Mouse (Mus musculus) embryo, embryonic 10.5 days (tissue): ENCODE data around the gene Apol6.
A peak's percentile ranks its signal among the peaks of the same experiment; 100 is the strongest.
"Not testable (repeated sequence)": the region's sequence is repeated elsewhere in the genome, so short reads cannot be mapped to it uniquely, and the experiment has no call there.

Source experiments
- DNase-seq: peaks from one replicate; pipeline ENCODE4 v3.0.0-alpha.2; 2015; ENCODE audit warnings: low spot score

Gene Apol6

DNA sequence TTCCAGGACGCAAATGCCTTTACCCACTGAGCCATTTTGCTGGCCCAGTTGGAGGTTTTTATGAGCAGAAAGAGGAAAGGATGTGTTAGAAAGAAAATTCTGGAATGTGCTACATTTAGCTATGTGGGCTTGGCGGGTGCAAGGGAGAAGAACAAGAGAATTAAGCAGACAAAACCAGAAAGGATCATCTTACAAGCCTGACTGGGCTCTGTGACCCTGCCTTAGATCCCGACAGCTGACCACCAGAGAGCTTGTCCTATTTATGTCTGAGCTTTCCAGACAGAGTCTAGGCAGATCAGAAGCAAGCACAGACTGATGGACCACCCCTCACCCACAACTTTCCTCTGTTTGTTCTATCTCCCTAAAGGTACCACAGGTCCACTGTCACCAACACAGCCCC is 13.3 kb upstream of the Apol6 start:
- no peak for DNase-seq

- no peak for DNase-seq
These were observed 10.0 kb upstream of the Apol6 start for GRCm38 (mm10) chr15:77034526-77034925.

GRCm38 (mm10) chr15:77035643-77036042 is 8.9 kb upstream of the Apol6 start:
- no peak for DNase-seq

GRCm38 (mm10) chr15:77036320-77036988 is 8.1 kb upstream of the Apol6 start:
- DNase-seq: no peak

DNA sequence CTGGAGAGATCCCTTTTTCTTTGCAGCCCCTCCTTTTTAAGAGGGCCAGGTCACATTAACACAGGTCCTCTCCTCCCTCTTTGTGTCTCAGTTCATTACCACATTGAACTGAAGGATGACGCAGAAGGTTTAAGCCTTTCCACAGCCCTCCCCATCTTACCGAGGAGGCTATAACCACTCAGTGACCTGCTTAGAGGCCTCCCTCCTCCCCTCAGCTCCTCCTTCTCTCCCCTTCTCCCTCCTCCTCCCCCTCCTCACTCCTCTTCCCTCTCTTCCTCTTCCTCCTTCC is 7.6 kb upstream of the Apol6 start:
- no peak for DNase-seq

GRCm38 (mm10) chr15:77037278-77038161 is 7.0 kb upstream of the Apol6 start:
- peak; percentile 61 for DNase-seq

DNA sequence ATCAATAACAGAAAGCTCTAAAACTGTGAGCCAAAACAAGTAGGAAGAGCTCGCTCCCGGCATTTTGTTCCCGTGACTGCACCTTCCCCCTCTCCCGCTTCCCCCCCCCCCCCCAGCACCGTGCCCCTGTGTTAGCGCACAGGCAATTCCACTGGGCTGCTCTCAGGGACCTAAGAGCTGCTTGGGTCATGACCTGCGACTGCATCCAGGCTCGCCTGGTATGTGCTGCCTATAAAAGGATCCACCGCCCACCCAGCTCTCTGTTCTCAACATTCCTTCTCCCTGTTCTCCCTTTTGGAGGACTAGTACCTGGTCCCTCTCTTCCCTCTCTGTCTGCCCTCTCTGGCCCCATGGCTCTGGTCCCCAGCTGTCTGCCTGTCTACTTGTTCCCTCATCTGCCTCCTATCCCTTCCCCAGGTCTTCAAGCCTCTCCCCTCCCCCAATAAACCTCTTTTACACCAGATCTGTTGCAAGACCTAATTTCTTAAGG is 5.3 kb upstream of the Apol6 start:
- peak; percentile 40 for DNase-seq

DNA sequence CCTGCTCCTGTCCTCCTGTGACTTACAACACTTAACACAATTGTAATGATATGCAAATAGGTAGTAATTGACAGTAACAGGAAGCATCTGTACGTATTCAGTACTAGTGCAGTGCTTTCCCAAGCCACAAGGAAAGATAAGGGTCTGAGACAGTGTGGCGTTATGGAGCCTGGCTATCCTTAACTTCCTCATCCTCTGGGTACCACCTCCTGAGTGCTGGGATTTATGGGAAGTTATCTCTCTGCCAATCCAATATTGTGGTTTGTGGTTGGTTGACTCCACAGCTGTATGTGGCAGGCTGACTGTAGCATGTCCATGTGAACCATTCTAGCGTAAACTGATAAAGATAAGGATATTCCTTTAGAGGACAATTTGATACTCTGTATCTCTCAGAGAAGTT is 3.7 kb upstream of the Apol6 start:
- DNase-seq: no peak

GRCm38 (mm10) chr15:77045609-77046008 is 1.1 kb downstream of the Apol6 start:
- DNase-seq: no peak

DNA sequence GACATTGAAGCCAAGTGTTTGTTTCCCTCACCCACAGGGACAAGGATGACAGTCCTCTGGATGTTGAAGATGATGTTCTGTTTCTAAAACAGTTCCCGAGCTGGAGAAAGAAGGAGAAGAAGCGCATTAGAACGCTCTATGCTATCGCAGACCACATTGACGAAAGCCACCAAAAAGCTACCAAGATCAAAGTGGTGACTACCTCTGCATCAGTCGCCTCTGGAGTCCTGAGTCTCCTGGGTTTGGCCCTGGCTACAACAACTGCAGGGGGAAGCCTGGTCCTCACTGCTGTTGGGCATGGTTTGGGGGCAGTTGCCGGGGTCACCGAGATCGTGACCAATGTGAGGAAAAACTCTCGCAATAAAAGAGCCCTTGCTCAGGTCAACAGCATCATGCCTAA is 6.0 kb downstream of the Apol6 start, which contains the start of gene Mb:
Gene Mb, minus strand, starts transcription at position 101 of the 400 bp plus-strand sequence.
- DNase-seq: no peak

GRCm38 (mm10) chr15:77052176-77052575 is 7.6 kb downstream of the Apol6 start:
- no peak for DNase-seq

DNA sequence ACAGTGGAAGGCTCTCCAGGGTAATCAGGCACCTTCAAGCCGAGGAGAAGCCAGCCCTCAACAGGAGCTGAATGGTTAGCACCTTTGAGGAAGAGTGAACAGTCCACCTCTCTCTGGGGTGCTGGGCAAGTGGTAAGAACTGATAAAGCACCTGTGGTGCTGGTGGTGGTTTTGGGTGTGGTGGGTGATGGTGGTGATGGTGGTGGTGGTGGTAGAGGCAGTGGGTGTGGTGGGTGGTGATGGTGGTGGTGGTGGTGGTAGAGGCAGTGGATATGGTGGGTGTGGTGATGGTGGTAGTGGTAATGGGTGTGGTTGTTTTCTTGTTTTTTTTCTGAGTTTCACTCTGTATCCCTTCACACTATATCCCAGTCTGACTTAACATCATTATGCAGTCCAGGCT is 8.5 kb downstream of the Apol6 start:
- no peak for DNase-seq

GRCm38 (mm10) chr15:77054611-77055175 is 10.2 kb downstream of the Apol6 start:
- no peak for DNase-seq

- peak; percentile 62 for DNase-seq
These were observed 11.7 kb downstream of the Apol6 start for GRCm38 (mm10) chr15:77056001-77056790.

DNA sequence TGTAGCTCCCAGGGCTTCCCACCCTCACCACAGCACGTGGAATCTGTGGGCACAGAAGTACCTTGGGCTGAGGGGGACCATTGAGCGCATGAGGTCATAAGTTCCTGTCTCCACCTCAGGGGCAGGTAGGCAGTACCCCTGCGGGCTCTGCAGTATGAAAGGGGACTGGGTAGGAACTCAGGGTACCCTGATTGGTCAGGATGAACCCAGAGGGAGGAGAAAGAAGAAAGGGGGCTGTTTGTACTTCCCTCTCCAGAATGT is 12.2 kb downstream of the Apol6 start:
- no peak for DNase-seq

DNA sequence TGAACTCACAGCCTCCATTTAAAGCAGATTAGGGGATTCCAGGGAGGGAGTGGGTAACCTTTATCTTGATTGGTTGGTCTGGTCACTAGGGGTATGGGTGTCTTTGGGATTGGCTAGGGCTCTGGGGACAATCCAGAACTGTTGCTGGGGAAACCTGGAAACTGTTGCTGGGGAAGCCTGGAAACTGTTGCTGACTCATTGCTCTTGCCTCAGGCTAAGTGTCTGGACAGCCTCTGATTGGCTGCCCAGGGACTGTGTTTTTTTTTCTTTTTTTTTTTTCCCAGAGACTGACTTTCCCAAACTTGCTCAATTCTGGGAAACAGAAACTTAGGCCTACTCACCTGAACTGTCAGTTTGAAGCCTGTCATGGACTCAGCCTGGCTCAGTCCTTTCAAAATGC is 14.0 kb downstream of the Apol6 start:
- no peak for DNase-seq

- DNase-seq: not testable (repeated sequence)
These were observed 14.9 kb downstream of the Apol6 start for GRCm38 (mm10) chr15:77059416-77059815.

GRCm38 (mm10) chr15:77062746-77063145 is 18.2 kb downstream of the Apol6 start:
- DNase-seq: no peak

DNA sequence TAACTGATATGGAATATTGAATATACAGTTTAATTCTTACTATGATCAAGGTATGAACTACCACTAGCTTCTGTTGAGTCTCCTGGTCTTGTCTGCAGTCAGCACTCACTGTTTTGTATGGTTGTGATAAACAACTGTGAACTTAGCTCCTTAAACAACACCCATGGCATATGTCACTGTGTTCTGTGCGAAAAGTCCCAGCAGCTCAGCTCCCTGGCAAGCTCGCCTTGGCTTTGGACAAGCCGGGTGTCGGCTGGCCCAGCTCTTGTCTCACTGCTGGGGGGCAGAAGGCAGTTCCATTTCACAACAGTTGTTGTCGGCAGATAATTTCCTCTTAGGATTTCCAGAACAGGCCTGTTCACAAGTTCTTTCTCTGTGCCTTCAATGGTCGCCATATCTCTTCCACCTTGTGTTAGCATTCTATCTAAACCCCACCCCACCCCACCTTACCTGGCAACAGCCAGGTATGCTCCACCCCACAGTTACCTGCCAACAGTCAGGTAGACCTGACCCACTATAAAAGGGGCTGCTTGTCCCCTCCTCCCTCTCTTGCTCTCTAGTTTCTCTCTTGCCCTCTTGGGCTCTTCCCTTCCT is 20.8 kb downstream of the Apol6 start:
- no peak for DNase-seq

- no peak for DNase-seq
These were observed 21.7 kb downstream of the Apol6 start for GRCm38 (mm10) chr15:77066233-77066632.

DNA sequence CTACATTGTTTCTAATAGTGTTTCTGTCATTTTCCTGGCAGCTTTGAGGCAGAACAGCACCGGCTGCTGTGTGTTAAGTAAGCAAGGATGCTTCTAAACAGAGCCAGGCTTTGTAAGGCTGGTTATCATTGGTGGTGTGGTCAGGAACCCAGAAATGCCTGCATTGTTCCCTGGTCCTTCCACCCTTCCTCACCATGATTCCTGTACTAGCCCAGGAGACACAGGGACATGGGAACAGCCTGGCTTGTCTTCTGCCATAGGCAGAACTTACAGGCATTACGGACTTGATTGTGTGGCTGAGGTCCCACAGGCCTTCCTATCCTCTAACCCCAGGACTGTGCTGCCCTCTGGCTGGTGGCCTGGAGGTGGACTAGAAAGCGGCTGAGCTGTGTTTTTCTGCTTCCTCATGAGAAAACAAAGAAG is 23.9 kb downstream of the Apol6 start:
- DNase-seq: no peak

- no peak for DNase-seq
These were observed 24.5 kb downstream of the Apol6 start for GRCm38 (mm10) chr15:77069019-77069418.
